18 mouse cellular contexts compared by ENCODE assay signal in genomic region chr2:167911511-167911910, GRCm38 (mm10).
"Had no signal": no experiment of that assay in that cellular context is flagged by ENCODE, and none has a peak within 500 bp of the region (broad histone marks: within the 10 kb centered on the region; RNA-seq: fewer than 3 reads in every experiment).

No protein-coding gene starts in this region.

- DNase-seq: gastrocnemius, adult 2 months; gastrocnemius, postnatal 10 days; gastrocnemius, postnatal 25 days; heart, adult 18-20 months; heart, postnatal 10 days; heart, postnatal 4 days; kidney, adult 18-20 months; kidney, adult 8-10 months; kidney, postnatal 14 days; kidney, postnatal 36 days; layer of hippocampus, adult 9-11 months; layer of hippocampus, postnatal 36 days; left cerebral cortex, postnatal 4 days; liver, embryonic 13.5 days had no signal

- ATAC-seq: hindbrain, embryonic 16.5 days; inflammation-experienced regulatory T-cells, adult 6 months; intestine, embryonic 15.5 days; intestine, postnatal 0 days had no signal
